Mouse (Mus musculus): ENCODE measurements at regions not wholly inside any gene's neighbourhood (a gene's known extent, or its start where the extent isn't known, plus 50 kb on each side); places are given as distances from the start of the nearest gene placed in this dataset.

- TF ChIP-seq MAFK (IDR thresholded peaks at IDR 0.05; ENCODE audit: borderline replicate concordance, low read depth, low read length), result no peak
- no peak overlapping the region for H3K4me3 ChIP-seq (ENCODE audit: control insufficient read depth in 1 of 2, insufficient read depth in 1 of 2, low read depth in 2 of 2, low read length in 2 of 2)
- no peak overlapping the region for H3K9ac ChIP-seq (ENCODE audit: control insufficient read depth, low read depth, low read length, poor library complexity, severe bottlenecking)
- no peaks in the 10 kb centered on the region for H3K9me3 ChIP-seq (replicated peaks; ENCODE audit: insufficient read depth, low read length)
- H3K4me1 ChIP-seq (ENCODE audit: control insufficient read depth in 1 of 2, insufficient read depth in 2 of 2, low read length in 2 of 2), result no peaks in the 10 kb centered on the region
- H3K27me3 ChIP-seq (ENCODE audit: control insufficient read depth in 1 of 2, insufficient read depth in 2 of 2, low read length in 2 of 2), result no peaks in the 10 kb centered on the region
- no peaks in the 10 kb centered on the region for H3K36me3 ChIP-seq (ENCODE audit: control insufficient read depth in 1 of 2, insufficient read depth in 2 of 2, low read length in 2 of 2)
- no peak overlapping the region for H3K27ac ChIP-seq (ENCODE audit: control insufficient read depth, low read depth, low read length)
- DNase-seq (ENCODE audit: low read depth, low spot score), result no peak
- H3K79me2 ChIP-seq (ENCODE audit: control insufficient read depth, insufficient read depth, low read length, poor library complexity), result no peaks in the 10 kb centered on the region
These were observed 416.0 kb downstream of the Atp23 start for GRCm38 (mm10) chr10:126485129-126485528.

- Histone ChIP-seq H3K27me3 (ENCODE audit: control insufficient read depth in 1 of 2, insufficient read depth in 2 of 2, low read length in 2 of 2) (no peaks in the 10 kb centered on the region), H3K27ac (ENCODE audit: control insufficient read depth, low read depth, low read length) (no peak overlapping the region), H3K9me3 (replicated peaks; ENCODE audit: insufficient read depth, low read length) (no peaks in the 10 kb centered on the region), H3K4me1 (ENCODE audit: control insufficient read depth in 1 of 2, insufficient read depth in 2 of 2, low read length in 2 of 2) (no peaks in the 10 kb centered on the region), H3K4me3 (ENCODE audit: control insufficient read depth in 1 of 2, insufficient read depth in 1 of 2, low read depth in 2 of 2, low read length in 2 of 2) (no peak overlapping the region), H3K36me3 (ENCODE audit: control insufficient read depth in 1 of 2, insufficient read depth in 2 of 2, low read length in 2 of 2) (no peaks in the 10 kb centered on the region), H3K79me2 (ENCODE audit: control insufficient read depth, insufficient read depth, low read length, poor library complexity) (no peaks in the 10 kb centered on the region), H3K9ac (ENCODE audit: control insufficient read depth, low read depth, low read length, poor library complexity, severe bottlenecking) (no peak overlapping the region)
- no peak for DNase-seq (ENCODE audit: low read depth, low spot score)
- TF ChIP-seq EP300 (IDR thresholded peaks at IDR 0.05; ENCODE audit: low read depth in 1 of 2, low read length in 2 of 2) (no peak), RAD21 (IDR thresholded peaks at IDR 0.05; ENCODE audit: low read depth, low read length) (no peak), GABPA (IDR thresholded peaks at IDR 0.05; ENCODE audit: low read depth, low read length) (no peak), POLR2AphosphoS5 (IDR thresholded peaks at IDR 0.05; ENCODE audit: borderline replicate concordance, low read depth, low read length) (no peak), RCOR1 (IDR thresholded peaks at IDR 0.05; ENCODE audit: low read depth, low read length) (no peak), MYC (IDR thresholded peaks at IDR 0.05; ENCODE audit: low read depth, low read length) (no peak), ELF1 (IDR thresholded peaks at IDR 0.05; ENCODE audit: low read depth, low read length) (no peak), SMC3 (IDR thresholded peaks at IDR 0.05; ENCODE audit: low read depth, low read length) (no peak)
These were observed 417.7 kb downstream of the Atp23 start for GRCm38 (mm10) chr10:126483479-126483878.

GRCm38 (mm10) chr10:126480382-126480781 lies 420.8 kb downstream of the Atp23 start:
- no peak for DNase-seq (ENCODE audit: low read depth, low spot score)
- Histone ChIP-seq H3K4me3 (ENCODE audit: control insufficient read depth in 1 of 2, insufficient read depth in 1 of 2, low read depth in 2 of 2, low read length in 2 of 2) (no peak overlapping the region), H3K36me3 (ENCODE audit: control insufficient read depth in 1 of 2, insufficient read depth in 2 of 2, low read length in 2 of 2) (no peaks in the 10 kb centered on the region), H3K79me2 (ENCODE audit: control insufficient read depth, insufficient read depth, low read length, poor library complexity) (no peaks in the 10 kb centered on the region), H3K4me1 (ENCODE audit: control insufficient read depth in 1 of 2, insufficient read depth in 2 of 2, low read length in 2 of 2) (no peaks in the 10 kb centered on the region), H3K9me3 (replicated peaks; ENCODE audit: insufficient read depth, low read length) (no peaks in the 10 kb centered on the region), H3K9ac (ENCODE audit: control insufficient read depth, low read depth, low read length, poor library complexity, severe bottlenecking) (no peak overlapping the region), H3K27ac (ENCODE audit: control insufficient read depth, low read depth, low read length) (no peak overlapping the region), H3K27me3 (ENCODE audit: control insufficient read depth in 1 of 2, insufficient read depth in 2 of 2, low read length in 2 of 2) (no peaks in the 10 kb centered on the region)
- TF ChIP-seq POLR2AphosphoS2 (IDR thresholded peaks at IDR 0.05; ENCODE audit: low read length) (no peak), MXI1 (IDR thresholded peaks at IDR 0.05; ENCODE audit: low read depth, low read length) (no peak), POLR2A (IDR thresholded peaks at IDR 0.05; ENCODE audit: control insufficient read depth in 1 of 2, insufficient read depth in 1 of 2, low read depth in 1 of 2, low read length in 2 of 2, poor library complexity in 1 of 2) (no peak), E2F4 (IDR thresholded peaks at IDR 0.05; ENCODE audit: borderline replicate concordance, low read depth, low read length) (no peak), USF1 (IDR thresholded peaks at IDR 0.05; ENCODE audit: low read depth, low read length) (no peak), HCFC1 (IDR thresholded peaks at IDR 0.05; ENCODE audit: low read depth, low read length) (no peak), SIN3A (IDR thresholded peaks at IDR 0.05; ENCODE audit: low read length) (no peak), SMC3 (IDR thresholded peaks at IDR 0.05; ENCODE audit: low read depth, low read length) (no peak), RCOR1 (IDR thresholded peaks at IDR 0.05; ENCODE audit: low read depth, low read length) (no peak), MYC (IDR thresholded peaks at IDR 0.05; ENCODE audit: low read depth, low read length) (no peak), GABPA (IDR thresholded peaks at IDR 0.05; ENCODE audit: low read depth, low read length) (no peak), ZMIZ1 (IDR thresholded peaks at IDR 0.05; ENCODE audit: low read depth, low read length) (no peak), NELFE (IDR thresholded peaks at IDR 0.05; ENCODE audit: low read depth, low read length) (no peak), NRF1 (IDR thresholded peaks at IDR 0.05; ENCODE audit: insufficient read depth, low read depth, low read length, poor library complexity, severe bottlenecking) (no peak), ZNF384 (IDR thresholded peaks at IDR 0.05; ENCODE audit: low read depth, low read length) (no peak), CHD1 (IDR thresholded peaks at IDR 0.05; ENCODE audit: low read depth, low read length) (no peak), ETS1 (IDR thresholded peaks at IDR 0.05; ENCODE audit: low read depth, low read length) (no peak)

Measured in MEL (cell line).